Mouse (Mus musculus): ENCODE results near the gene Cd3g.

- TF ChIP-seq POLR2A (IDR thresholded peaks at IDR 0.05; ENCODE audit: borderline replicate concordance, insufficient read depth, low read length): no peak
- no peak for TF ChIP-seq CTCF (IDR thresholded peaks at IDR 0.05; ENCODE audit: borderline replicate concordance, insufficient read depth, low read depth, low read length)
Observed at GRCm38 (mm10) chr9:45008342-45008741, 28.1 kb upstream of the Cd3g start.
